Comparison of ENCODE assay signal across 8 mouse cellular contexts in genomic region chr7:99863362-99863761, GRCm38 (mm10). TPM values are rescaled to one million over a fixed set of nuclear protein-coding genes. Genes with fewer than 3 reads are reported as not detected.
DNase-seq lines count a peak whose midpoint lies in the region; ATAC-seq and TF ChIP-seq lines count a peak whose summit lies in the region.

Spcs2 (minus strand) TSS chr7:99863462.

- H3K36me3 ChIP-seq in embryonic facial prominence, embryonic 10.5 days (replicated peaks): no peaks in the 10 kb centered on the region
- H3K36me3 ChIP-seq in heart, embryonic 13.5 days: no peaks in the 10 kb centered on the region
- no peaks in the 10 kb centered on the region for H3K36me3 ChIP-seq in myocyte (ENCODE audit: control insufficient read depth, insufficient read depth)

- H3K4me3 ChIP-seq in lung, adult 2 months (replicated peaks; ENCODE audit: extremely low read depth, low read depth, low read length): no peak within 1 kb of the TSS
- no peak within 1 kb of the TSS for H3K4me3 ChIP-seq in embryonic facial prominence, embryonic 10.5 days
- no peak within 1 kb of the TSS for H3K4me3 ChIP-seq in heart, embryonic 13.5 days
- no peak within 1 kb of the TSS for H3K4me3 ChIP-seq in myocyte

- 47% methylated on average over 7 of the region's 7 CpGs for WGBS in lung, adult 2 months
- WGBS in embryonic facial prominence, embryonic 10.5 days: 60% methylated on average over 7 of the region's 7 CpGs
- 43% methylated on average over 7 of the region's 7 CpGs for WGBS in heart, embryonic 13.5 days

- no peak for ATAC-seq in heart, embryonic 13.5 days (ENCODE audit: extremely low read depth, insufficient number of reproducible peaks, low FRiP score, low TSS enrichment)

- no peaks in the 10 kb centered on the region for H3K9me3 ChIP-seq in embryonic facial prominence, embryonic 10.5 days
- no peaks in the 10 kb centered on the region for H3K9me3 ChIP-seq in heart, embryonic 13.5 days

- H3ac ChIP-seq in myocyte (ENCODE audit: control insufficient read depth, insufficient read length): no peak within 1 kb of the TSS

- peaks cover 3% of the 10 kb centered on the region for H3K79me2 ChIP-seq in myocyte (ENCODE audit: control insufficient read depth, insufficient read depth)

- peaks cover 2% of the 10 kb centered on the region; the same call in 1 of the 2 replicates for H3K4me1 ChIP-seq in lung, adult 2 months (ENCODE audit: control insufficient read depth, insufficient read depth, low read length)
- peaks cover 28% of the 10 kb centered on the region for H3K4me1 ChIP-seq in embryonic facial prominence, embryonic 10.5 days
- peaks cover 26% of the 10 kb centered on the region for H3K4me1 ChIP-seq in heart, embryonic 13.5 days

- no peak for TF ChIP-seq CTCF in lung, adult 2 months (IDR thresholded peaks at IDR 0.05; ENCODE audit: insufficient read depth, low read length)

- H3K27me3 ChIP-seq in embryonic facial prominence, embryonic 10.5 days (replicated peaks; ENCODE audit: low read depth, poor library complexity, severe bottlenecking): no peaks in the 10 kb centered on the region
- H3K27me3 ChIP-seq in heart, embryonic 13.5 days (replicated peaks): no peaks in the 10 kb centered on the region
- no peaks in the 10 kb centered on the region for H3K27me3 ChIP-seq in myocyte (ENCODE audit: control insufficient read depth, insufficient read depth, insufficient read length)

- DNase-seq in lung, adult 2 months: no peak
- no peak for DNase-seq in lung, postnatal 14 days
- DNase-seq in embryonic facial prominence, embryonic 10.5 days (ENCODE audit: low spot score): no peak
- no peak for DNase-seq in left cerebral cortex, postnatal 14 days (ENCODE audit: low spot score in 2 of 2)
- DNase-seq in cerebellum, adult 8-10 months: no peak
- no peak for DNase-seq in adipocyte (ENCODE audit: low spot score)

- intact Hi-C loops in left cerebral cortex, postnatal 14 days (cut with DNase I): no loop called here

- H3K4me2 ChIP-seq in heart, embryonic 13.5 days: no peak within 1 kb of the TSS
- no peak within 1 kb of the TSS for H3K4me2 ChIP-seq in myocyte (ENCODE audit: low read depth)

- 0 out of 2 replicates have a peak within 1 kb of the TSS, but pooled peaks have one; percentile 3 for H3K27ac ChIP-seq in embryonic facial prominence, embryonic 10.5 days (replicated peaks)
- H3K27ac ChIP-seq in heart, embryonic 13.5 days (replicated peaks): no peak within 1 kb of the TSS

- no peak within 1 kb of the TSS for H3K9ac ChIP-seq in heart, embryonic 13.5 days

- TF ChIP-seq POLR2A in lung, adult 2 months (IDR thresholded peaks at IDR 0.05; ENCODE audit: borderline replicate concordance, extremely low read depth, low read depth, low read length): no peak
- no peak for TF ChIP-seq POLR2A in myocyte (IDR thresholded peaks at IDR 0.05; ENCODE audit: insufficient read length, low read depth)

TF ChIP-seq in myocyte, 11 proteins besides CTCF, POLR2A, EP300 and RAD21:
- TF ChIP-seq MYOD1 (IDR thresholded peaks at IDR 0.05; ENCODE audit: control insufficient read depth in 1 of 3, insufficient read length in 2 of 3, low read depth in 2 of 3) (no peak), REST (IDR thresholded peaks at IDR 0.05; ENCODE audit: insufficient read depth, insufficient read length) (no peak), POLR2AphosphoS2 (IDR thresholded peaks at IDR 0.05; ENCODE audit: insufficient read length, low read depth) (no peak), USF1 (IDR thresholded peaks at IDR 0.05; ENCODE audit: low read depth) (no peak), SRF (IDR thresholded peaks at IDR 0.05; ENCODE audit: control insufficient read depth, insufficient read length, low read depth) (no peak), MAX (IDR thresholded peaks at IDR 0.05; ENCODE audit: low read depth) (no peak), E2F4 (IDR thresholded peaks at IDR 0.05; ENCODE audit: insufficient read depth) (no peak), CEBPB (IDR thresholded peaks at IDR 0.05; ENCODE audit: insufficient read depth, poor library complexity, severe bottlenecking) (no peak), TCF12 (IDR thresholded peaks at IDR 0.05; ENCODE audit: insufficient read depth, poor library complexity, severe bottlenecking) (no peak), MYOG (IDR thresholded peaks at IDR 0.05; ENCODE audit: control insufficient read depth in 1 of 3, insufficient read depth in 1 of 3, insufficient read length in 2 of 3, low read depth in 2 of 3) (no peak), TCF3 (IDR thresholded peaks at IDR 0.05; ENCODE audit: insufficient read length, low read depth) (no peak)

RNA-seq across cellular contexts. Expression of gene Spcs2, which starts in this region (rescaled TPM):
- 21.5 and 45.6 TPM in 2 replicates for polyA plus RNA-seq in lung, adult 2 months (2012; rRNA removed)
- polyA plus RNA-seq in embryonic facial prominence, embryonic 10.5 days (2016; fragmentation: Nextera tagmentation; extraction: Ambion mirVana): 357 and 358 TPM in 2 replicates
- polyA plus RNA-seq in heart, embryonic 13.5 days (2015; fragmentation: Nextera tagmentation; extraction: Ambion mirVana): 187 and 211 TPM in 2 replicates
- total RNA-seq in left cerebral cortex, postnatal 14 days (2021): 10 to 100 TPM; 81.7 to 94.3 TPM
- 111 TPM for polyA plus RNA-seq in myocyte (2012; fragmentation: generic; extraction: Trizol)
